Mouse (Mus musculus) lung, postnatal 0 days (tissue): ENCODE measurements around the gene Sowahd. TPM values are rescaled to one million over a fixed set of nuclear protein-coding genes. Genes with fewer than 3 reads are reported as not detected.
A peak's percentile ranks its signal among the peaks of the same experiment; 100 is the strongest.
"Not testable (repeated sequence)": the region's sequence is repeated elsewhere in the genome, so short reads cannot be mapped to it uniquely, and the experiment has no call there.

Experiments used
- ATAC-seq: fragments of 200-750 bp; cut with Nextera tagmentation; 2 replicates; pipeline ENCODE4 v1.8.0; 2017; ENCODE audit warnings: moderate library complexity
- DNase-seq: peaks from one replicate; pipeline ENCODE4 v3.0.0-alpha.2; 2016; ENCODE audit warnings: low spot score
- H3K27ac ChIP-seq: fragments of 300-500 bp; sonication (generic); 2 replicates; pipeline ENCODE4 v1.5.1; 2014; ENCODE audit warnings: antibody characterized with exemption, mild to moderate bottlenecking, low read length, mixed read lengths
- H3K27me3 ChIP-seq: fragments of 300-500 bp; sonication (generic); replicated peaks from 2 replicates; pipeline ENCODE4 v1.6.1; 2014; ENCODE audit warnings: low read length, mixed read lengths; ENCODE audit not compliant: insufficient read depth
- H3K36me3 ChIP-seq: fragments of 300-500 bp; sonication (generic); 2 replicates; pipeline ENCODE4 v1.6.1; 2014; ENCODE audit warnings: low read length, mixed read lengths; ENCODE audit not compliant: insufficient read depth
- H3K4me1 ChIP-seq: fragments of 300-500 bp; sonication (generic); 2 replicates; pipeline ENCODE4 v1.6.1; 2014; ENCODE audit warnings: antibody characterized with exemption, low read depth, low read length, mixed read lengths; ENCODE audit not compliant: insufficient read depth
- H3K4me2 ChIP-seq: fragments of 300-500 bp; sonication (generic); replicated peaks from 2 replicates; pipeline ENCODE4 v1.6.1; 2014; ENCODE audit warnings: low read depth, mild to moderate bottlenecking, low read length, moderate library complexity, mixed read lengths
- H3K4me3 ChIP-seq: fragments of 300-500 bp; sonication (generic); 2 replicates; pipeline ENCODE4 v1.5.1; 2014; ENCODE audit warnings: low read depth, low read length
- H3K9ac ChIP-seq: fragments of 300-500 bp; sonication (generic); replicated peaks from 2 replicates; pipeline ENCODE4 v1.6.1; 2014; ENCODE audit warnings: low read depth, mild to moderate bottlenecking
- H3K9me3 ChIP-seq: fragments of 300-500 bp; sonication (generic); 2 replicates; pipeline ENCODE4 v1.6.1; 2016; ENCODE audit warnings: low read length, mixed read lengths
- CTCF ChIP-seq: IDR thresholded peaks from 2 replicates; pipeline ENCODE4 v1.5.1; 2016; ENCODE audit warnings: antibody characterized with exemption, mild to moderate bottlenecking
- EP300 ChIP-seq: IDR thresholded peaks from 2 replicates; pipeline ENCODE4 v1.6.1; 2016; ENCODE audit warnings: antibody characterized with exemption, mild to moderate bottlenecking, control low read depth
- WGBS: fragments of 180-500 bp; shearing (Covaris S2); extraction: QIAGEN DNeasy Blood & Tissue Kit; methylation state at CpG from one replicate; pipeline ENCODE4 v1.1.7; 2014; 5-methylcytosine and 5-hydroxymethylcytosine counted together
- polyA plus RNA-seq: library from polyadenylated mRNA; unstranded; fragments of >200 nt; fragmentation: Nextera tagmentation; extraction: Ambion mirVana; gene quantifications from 2 replicates; pipeline ENCODE4 v1.2.1, GENCODE M21; 2015

Gene Sowahd
- polyA plus RNA-seq, 1 experiment from 2014 or later, result not detected

DNA sequence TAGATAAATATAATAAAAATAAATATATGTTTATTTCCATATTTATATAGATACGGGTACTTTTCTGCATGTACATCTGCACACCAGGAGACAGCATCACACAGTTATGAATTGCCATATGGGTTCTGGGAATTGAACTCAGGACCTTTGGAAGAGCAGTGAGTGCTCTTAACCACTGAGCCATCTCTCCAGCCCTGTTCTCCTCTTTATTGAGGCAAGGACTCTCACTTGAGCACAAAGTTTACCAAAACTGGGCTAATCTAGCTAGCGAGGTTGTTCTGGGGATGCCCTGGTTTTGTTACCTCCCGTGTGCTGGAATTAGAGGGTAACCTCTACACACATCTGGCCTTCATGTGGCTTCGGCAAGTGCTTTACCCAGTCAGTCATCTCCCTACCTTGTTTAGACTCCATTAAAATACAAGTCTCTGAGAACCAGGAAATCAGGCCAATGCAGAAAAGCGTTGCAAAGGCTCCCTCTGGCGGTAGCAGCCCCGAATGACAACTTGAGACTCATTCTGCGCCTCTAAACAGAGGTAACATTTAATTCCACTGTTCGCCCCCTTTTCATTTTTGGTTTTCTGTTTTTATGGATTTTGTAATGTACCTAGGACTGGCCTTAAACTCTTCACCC is 25.7 kb downstream of the Sowahd start:
- Histone ChIP-seq H3K9ac (no peak overlapping the region), H3K36me3 (no peaks in the 10 kb centered on the region), H3K4me2 (no peak overlapping the region), H3K9me3 (no peaks in the 10 kb centered on the region), H3K4me1 (no peaks in the 10 kb centered on the region), H3K27ac (no peak overlapping the region), H3K27me3 (no peaks in the 10 kb centered on the region), H3K4me3 (no peak overlapping the region)
- 34% methylated on average over 9 of the region's 9 CpGs for WGBS
- peak; percentile 30 for DNase-seq
- TF ChIP-seq EP300, result no peak
- peak; percentile 79 for TF ChIP-seq CTCF
- no peak for ATAC-seq

- no peaks in the 10 kb centered on the region for H3K27me3 ChIP-seq
- 60% methylated on average over 8 of the region's 8 CpGs for WGBS
- H3K4me3 ChIP-seq, result no peak overlapping the region
- DNase-seq (peak; percentile 19), ATAC-seq (no peak)
- H3K9ac ChIP-seq, result no peak overlapping the region
- no peaks in the 10 kb centered on the region for H3K9me3 ChIP-seq
- no peaks in the 10 kb centered on the region for H3K4me1 ChIP-seq
- TF ChIP-seq EP300, result no peak
- TF ChIP-seq CTCF, result no peak
- no peaks in the 10 kb centered on the region for H3K36me3 ChIP-seq
- H3K27ac ChIP-seq, result no peak overlapping the region
- no peak overlapping the region for H3K4me2 ChIP-seq
These were observed 28.0 kb downstream of the Sowahd start for GRCm38 (mm10) chrX:37076651-37077050.

DNA sequence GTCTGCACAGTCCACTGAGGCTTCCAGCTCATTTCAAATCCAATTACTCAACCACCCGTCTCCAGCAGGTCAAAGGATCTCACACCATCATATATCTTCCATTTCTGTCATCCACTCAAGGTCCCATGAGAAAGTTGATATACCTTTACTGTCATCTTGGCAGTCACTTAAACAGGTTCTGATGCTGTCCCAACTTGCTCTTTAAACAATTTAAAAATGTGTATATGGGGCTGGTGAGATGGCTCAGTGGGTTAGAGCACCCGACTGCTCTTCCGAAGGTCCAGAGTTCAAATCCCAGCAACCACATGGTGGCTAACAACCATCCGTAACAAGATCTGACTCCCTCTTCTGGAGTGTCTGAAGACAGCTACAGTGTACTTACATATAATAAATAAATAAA is 31.7 kb downstream of the Sowahd start:
- not testable (repeated sequence) for H3K9ac ChIP-seq, H3K4me3 ChIP-seq, H3K27ac ChIP-seq, H3K4me2 ChIP-seq, H3K36me3 ChIP-seq, ATAC-seq, H3K9me3 ChIP-seq, DNase-seq, H3K27me3 ChIP-seq, H3K4me1 ChIP-seq
- WGBS, result 71% methylated on average over 3 of the region's 4 CpGs

- Histone ChIP-seq H3K9ac (no peak overlapping the region), H3K27me3 (no peaks in the 10 kb centered on the region), H3K9me3 (no peaks in the 10 kb centered on the region), H3K4me2 (no peak overlapping the region), H3K27ac (no peak overlapping the region), H3K36me3 (no peaks in the 10 kb centered on the region), H3K4me1 (no peaks in the 10 kb centered on the region), H3K4me3 (no peak overlapping the region)
- no peak for TF ChIP-seq EP300
- TF ChIP-seq CTCF, result no peak
- no peak for DNase-seq
- 59% methylated on average over 6 of the region's 6 CpGs for WGBS
- no peak for ATAC-seq
These were observed 32.5 kb downstream of the Sowahd start for GRCm38 (mm10) chrX:37081194-37081593.

GRCm38 (mm10) chrX:37084318-37084926 is 35.8 kb downstream of the Sowahd start:
- Histone ChIP-seq H3K27me3 (no peaks in the 10 kb centered on the region), H3K9me3 (no peaks in the 10 kb centered on the region), H3K36me3 (no peaks in the 10 kb centered on the region), H3K4me3 (peak overlapping the region; percentile 51), H3K27ac (peak overlapping the region; percentile 72), H3K9ac (peak overlapping the region; percentile 41), H3K4me1 (no peaks in the 10 kb centered on the region), H3K4me2 (peak overlapping the region; percentile 58)
- peak; percentile 27 for ATAC-seq
- 10% methylated on average over 19 of the region's 19 CpGs for WGBS
- DNase-seq, result peak; percentile 34
- TF ChIP-seq EP300, result no peak
- no peak for TF ChIP-seq CTCF

DNA sequence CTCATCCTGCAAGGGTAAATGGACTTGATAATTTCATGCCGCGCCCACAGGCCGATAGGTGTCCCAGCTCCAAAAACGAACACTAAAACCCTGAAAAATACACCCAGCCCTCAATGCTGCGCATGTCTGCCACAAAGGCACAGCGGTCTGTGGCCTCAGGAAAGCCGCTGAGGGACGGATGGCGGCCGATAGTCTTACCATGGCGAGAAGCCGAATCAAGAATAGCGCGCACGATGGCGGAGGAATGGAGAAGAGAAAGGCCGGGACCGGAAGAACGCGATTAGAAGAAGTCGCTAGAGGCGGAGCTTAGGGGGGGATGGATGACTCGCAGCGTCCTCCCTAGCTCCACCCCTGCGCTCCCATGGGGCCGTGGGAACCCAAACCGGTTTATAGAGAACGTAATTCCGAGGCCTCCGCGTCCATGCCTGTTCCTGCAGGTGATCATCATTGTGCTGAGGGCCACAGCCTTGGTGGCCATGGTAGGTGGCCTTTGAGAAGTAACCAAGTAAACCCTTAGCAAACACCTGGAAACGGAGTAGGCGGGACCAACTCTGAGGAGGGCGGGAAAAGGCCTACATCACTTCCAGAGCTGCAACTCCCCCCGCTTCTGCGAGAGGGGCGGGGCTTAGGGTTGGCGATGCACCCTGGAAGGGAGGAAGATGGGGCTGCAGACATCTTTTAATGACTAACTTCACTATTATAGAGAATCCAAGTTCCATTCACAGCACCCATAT is 36.4 kb downstream of the Sowahd start, which contains the start of gene Rpl39:
TSS of gene Rpl39 (minus strand) at position 476 of the 734 bp plus-strand sequence.
- H3K36me3 ChIP-seq, result no peaks in the 10 kb centered on the region
- WGBS, result 9% methylated on average over 38 of the region's 38 CpGs
- peak; percentile 97 for ATAC-seq
- DNase-seq, result peak; percentile 93
- peak within 1 kb of the TSS; percentile 72 for H3K27ac ChIP-seq
- H3K4me3 ChIP-seq, result peak within 1 kb of the TSS; percentile 51
- TF ChIP-seq EP300 (no peak), CTCF (peak; percentile 40)
- H3K4me1 ChIP-seq, result no peaks in the 10 kb centered on the region
- peak within 1 kb of the TSS; percentile 41 for H3K9ac ChIP-seq
- peak within 1 kb of the TSS; percentile 58 for H3K4me2 ChIP-seq
- no peaks in the 10 kb centered on the region for H3K27me3 ChIP-seq
- H3K9me3 ChIP-seq, result no peaks in the 10 kb centered on the region
